Mouse (Mus musculus): ENCODE measurements at regions not wholly inside any gene's neighbourhood (a gene's known extent, or its start where the extent isn't known, plus 50 kb on each side); places are given as distances from the start of the nearest gene placed in this dataset.

DNA sequence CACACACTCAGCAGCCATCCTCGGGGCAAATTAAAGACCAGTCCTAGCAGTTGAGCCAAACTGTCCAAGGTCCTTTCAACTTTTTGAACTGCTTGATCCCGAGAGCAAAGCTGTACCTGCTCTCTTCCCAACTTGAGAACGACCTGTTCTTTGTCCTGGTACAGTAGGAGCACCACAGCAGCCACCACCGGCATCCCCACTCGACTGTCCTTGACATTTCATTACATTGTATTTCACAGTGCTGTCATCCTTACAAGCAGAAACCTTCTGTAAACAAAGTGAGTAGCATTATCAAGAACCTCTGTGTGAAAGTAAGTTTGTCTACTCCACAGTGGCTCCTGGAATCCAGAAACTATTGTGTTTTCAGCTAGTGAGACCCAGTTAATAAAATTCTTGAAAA is 240.2 kb upstream of the Zfp462 start:
- Histone ChIP-seq H3K4me1 (ENCODE audit: control insufficient read depth, insufficient read depth, low read length) (no peaks in the 10 kb centered on the region), H3K4me3 (ENCODE audit: low read depth, low read length) (no peak overlapping the region), H3K36me3 (ENCODE audit: control insufficient read depth, insufficient read depth, low read length) (no peaks in the 10 kb centered on the region), H3K27me3 (replicated peaks; ENCODE audit: control insufficient read depth, insufficient read depth, low read length) (no peaks in the 10 kb centered on the region), H3K27ac (ENCODE audit: low read depth, low read length) (no peak overlapping the region), H3K9ac (ENCODE audit: low read length) (no peak overlapping the region), H3K4me2 (ENCODE audit: low read length) (no peak overlapping the region), H3K9me3 (replicated peaks; ENCODE audit: control insufficient read depth, low read length) (no peaks in the 10 kb centered on the region)
- DNase-seq (ENCODE audit: low spot score) (no peak), ATAC-seq (no peak)
- 78% methylated on average over 5 of the region's 5 CpGs for WGBS

DNA sequence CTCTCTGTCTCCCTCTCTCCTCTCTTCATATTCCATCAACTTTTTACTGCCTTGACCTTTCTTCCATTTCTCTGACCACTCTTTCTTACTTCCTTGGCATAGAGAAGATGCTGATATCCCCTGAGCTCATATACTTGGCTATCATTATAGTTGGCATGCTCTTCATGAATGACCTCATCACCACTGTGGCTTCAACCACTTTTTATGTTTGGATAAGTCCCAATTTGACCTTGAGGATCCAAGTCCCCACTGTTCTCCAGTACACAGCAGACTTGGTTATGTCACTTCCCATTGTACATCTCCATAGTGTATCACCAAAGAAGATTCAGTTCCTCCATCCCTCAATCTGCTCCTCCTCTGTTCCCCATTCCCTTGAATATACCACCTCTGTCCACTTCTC is 235.1 kb upstream of the Zfp462 start:
- Histone ChIP-seq H3K36me3 (ENCODE audit: control insufficient read depth, insufficient read depth, low read length) (no peaks in the 10 kb centered on the region), H3K9me3 (replicated peaks; ENCODE audit: control insufficient read depth, low read length) (no peaks in the 10 kb centered on the region), H3K4me2 (ENCODE audit: low read length) (no peak overlapping the region), H3K4me3 (ENCODE audit: low read depth, low read length) (no peak overlapping the region), H3K4me1 (ENCODE audit: control insufficient read depth, insufficient read depth, low read length) (no peaks in the 10 kb centered on the region), H3K27ac (ENCODE audit: low read depth, low read length) (no peak overlapping the region), H3K27me3 (replicated peaks; ENCODE audit: control insufficient read depth, insufficient read depth, low read length) (no peaks in the 10 kb centered on the region), H3K9ac (ENCODE audit: low read length) (no peak overlapping the region)
- no peak for DNase-seq (ENCODE audit: low spot score)
- no peak for ATAC-seq

DNA sequence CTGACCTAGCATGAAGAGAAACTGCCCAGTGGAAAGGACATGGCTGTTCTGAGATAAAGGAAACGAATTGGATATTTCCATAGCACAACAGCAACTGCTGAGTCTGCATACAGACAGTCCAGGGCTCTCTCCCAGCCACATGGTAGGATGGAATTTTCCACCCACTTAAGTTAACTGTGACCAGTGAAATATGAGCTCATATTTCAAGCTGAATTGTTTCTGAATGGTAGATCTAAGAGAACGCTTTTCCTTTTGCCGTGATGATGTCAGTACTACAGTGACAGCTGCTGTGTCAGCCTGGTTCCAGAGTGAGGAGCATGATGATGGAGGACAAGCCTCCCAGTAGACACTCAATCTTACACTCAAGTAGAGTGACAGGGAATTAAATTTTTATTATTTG is 231.9 kb upstream of the Zfp462 start:
- Histone ChIP-seq H3K9me3 (replicated peaks; ENCODE audit: control insufficient read depth, low read length) (no peaks in the 10 kb centered on the region), H3K4me1 (ENCODE audit: control insufficient read depth, insufficient read depth, low read length) (no peaks in the 10 kb centered on the region), H3K9ac (ENCODE audit: low read length) (no peak overlapping the region), H3K4me3 (ENCODE audit: low read depth, low read length) (no peak overlapping the region), H3K4me2 (ENCODE audit: low read length) (no peak overlapping the region), H3K27ac (ENCODE audit: low read depth, low read length) (no peak overlapping the region), H3K27me3 (replicated peaks; ENCODE audit: control insufficient read depth, insufficient read depth, low read length) (no peaks in the 10 kb centered on the region), H3K36me3 (ENCODE audit: control insufficient read depth, insufficient read depth, low read length) (no peaks in the 10 kb centered on the region)
- DNase-seq (ENCODE audit: low spot score) (no peak), ATAC-seq (no peak)
- 94% methylated on average over 3 of the region's 3 CpGs for WGBS

DNA sequence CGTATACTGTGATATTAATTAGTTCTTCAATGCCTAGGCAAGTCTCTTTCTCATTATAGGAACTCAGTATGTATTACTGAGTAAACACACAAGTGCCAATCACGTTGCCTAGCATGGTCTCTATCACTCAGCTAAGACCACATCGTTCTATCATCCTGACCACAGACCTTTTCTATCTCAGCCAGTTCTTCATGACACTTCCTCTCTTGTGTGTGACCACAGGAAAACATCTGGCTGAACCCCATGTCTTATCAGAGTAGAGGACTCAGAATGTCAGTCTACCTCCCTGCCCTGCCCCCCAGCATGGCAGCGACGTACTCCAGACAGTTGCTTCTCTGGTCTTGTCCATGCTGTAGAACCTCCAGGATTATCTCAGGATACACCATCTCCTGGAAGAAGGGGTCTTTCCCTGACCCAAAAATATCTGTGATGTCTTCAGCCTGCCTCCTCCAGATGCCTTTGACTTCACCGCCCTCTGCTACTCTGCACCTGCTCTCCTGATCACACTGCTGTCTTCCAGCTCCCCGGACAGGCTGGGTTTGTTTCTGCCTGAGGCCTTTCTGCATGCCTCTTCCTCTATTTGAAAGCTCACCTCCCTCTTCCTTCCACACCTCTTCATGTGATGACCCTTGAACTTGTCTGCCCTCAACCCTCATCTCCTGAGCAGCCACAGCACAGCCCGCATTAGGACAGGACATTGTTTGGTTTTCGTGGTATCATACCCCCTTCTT is 230.1 kb upstream of the Zfp462 start:
- Histone ChIP-seq H3K9me3 (replicated peaks; ENCODE audit: control insufficient read depth, low read length) (no peaks in the 10 kb centered on the region), H3K4me1 (ENCODE audit: control insufficient read depth, insufficient read depth, low read length) (no peaks in the 10 kb centered on the region), H3K27ac (ENCODE audit: low read depth, low read length) (no peak overlapping the region), H3K27me3 (replicated peaks; ENCODE audit: control insufficient read depth, insufficient read depth, low read length) (no peaks in the 10 kb centered on the region), H3K4me3 (ENCODE audit: low read depth, low read length) (no peak overlapping the region), H3K4me2 (ENCODE audit: low read length) (no peak overlapping the region), H3K36me3 (ENCODE audit: control insufficient read depth, insufficient read depth, low read length) (no peaks in the 10 kb centered on the region), H3K9ac (ENCODE audit: low read length) (no peak overlapping the region)
- DNase-seq (ENCODE audit: low spot score) (no peak), ATAC-seq (no peak)
- 91% methylated on average over 9 of the region's 9 CpGs for WGBS

DNA sequence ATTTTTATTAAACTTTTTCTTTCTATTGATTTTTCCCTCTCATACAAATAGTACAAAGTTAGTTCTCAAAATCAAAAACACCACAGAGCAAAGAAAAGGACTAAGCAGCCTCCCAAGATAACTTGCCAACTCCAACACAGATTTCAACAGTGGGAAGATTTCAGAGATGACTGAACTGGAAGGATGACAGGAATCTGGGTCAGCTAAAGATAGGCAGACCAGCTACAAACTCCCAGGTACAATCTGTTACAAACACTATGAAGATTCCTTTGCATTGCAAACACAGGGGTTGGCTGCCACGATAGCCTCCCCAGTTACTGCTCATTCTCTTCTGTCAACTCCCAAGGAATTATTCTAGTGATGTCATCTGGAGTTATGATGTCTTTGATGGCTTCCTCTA is 226.8 kb upstream of the Zfp462 start:
- Histone ChIP-seq H3K4me1 (ENCODE audit: control insufficient read depth, insufficient read depth, low read length) (no peaks in the 10 kb centered on the region), H3K9ac (ENCODE audit: low read length) (no peak overlapping the region), H3K9me3 (replicated peaks; ENCODE audit: control insufficient read depth, low read length) (no peaks in the 10 kb centered on the region), H3K4me3 (ENCODE audit: low read depth, low read length) (no peak overlapping the region), H3K27me3 (replicated peaks; ENCODE audit: control insufficient read depth, insufficient read depth, low read length) (no peaks in the 10 kb centered on the region), H3K27ac (ENCODE audit: low read depth, low read length) (no peak overlapping the region), H3K36me3 (ENCODE audit: control insufficient read depth, insufficient read depth, low read length) (no peaks in the 10 kb centered on the region), H3K4me2 (ENCODE audit: low read length) (no peak overlapping the region)
- ATAC-seq (no peak), DNase-seq (ENCODE audit: low spot score) (no peak)
- WGBS: 85% methylated on average over 1 of the region's 1 CpGs

DNA sequence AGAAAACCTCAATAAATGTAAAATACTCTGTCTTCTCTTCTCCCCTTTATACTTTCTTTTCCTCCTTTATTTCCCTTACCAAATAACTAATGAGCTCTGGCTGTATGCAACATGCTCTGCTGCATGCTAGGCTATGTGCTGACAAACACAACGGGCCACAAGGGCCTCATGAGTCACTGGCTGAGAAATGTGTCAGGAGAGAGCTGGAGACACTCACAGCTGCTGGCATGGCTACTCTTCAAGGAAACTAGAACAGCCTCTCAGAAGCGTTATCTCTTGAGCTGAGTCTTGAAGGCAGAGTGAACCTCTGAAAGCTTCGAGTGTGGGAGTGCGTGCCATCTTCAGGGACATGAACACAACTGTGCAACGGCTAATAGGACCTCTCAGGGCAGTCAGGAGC is 205.8 kb upstream of the Zfp462 start:
- Histone ChIP-seq H3K36me3 (ENCODE audit: control insufficient read depth, insufficient read depth, low read length) (no peaks in the 10 kb centered on the region), H3K9ac (ENCODE audit: low read length) (no peak overlapping the region), H3K27me3 (replicated peaks; ENCODE audit: control insufficient read depth, insufficient read depth, low read length) (no peaks in the 10 kb centered on the region), H3K4me2 (ENCODE audit: low read length) (no peak overlapping the region), H3K4me3 (ENCODE audit: low read depth, low read length) (no peak overlapping the region), H3K9me3 (replicated peaks; ENCODE audit: control insufficient read depth, low read length) (no peaks in the 10 kb centered on the region), H3K4me1 (ENCODE audit: control insufficient read depth, insufficient read depth, low read length) (no peaks in the 10 kb centered on the region), H3K27ac (ENCODE audit: low read depth, low read length) (no peak overlapping the region)
- DNase-seq (ENCODE audit: low spot score): no peak
- ATAC-seq: no peak
- WGBS: 85% methylated on average over 5 of the region's 5 CpGs

DNA sequence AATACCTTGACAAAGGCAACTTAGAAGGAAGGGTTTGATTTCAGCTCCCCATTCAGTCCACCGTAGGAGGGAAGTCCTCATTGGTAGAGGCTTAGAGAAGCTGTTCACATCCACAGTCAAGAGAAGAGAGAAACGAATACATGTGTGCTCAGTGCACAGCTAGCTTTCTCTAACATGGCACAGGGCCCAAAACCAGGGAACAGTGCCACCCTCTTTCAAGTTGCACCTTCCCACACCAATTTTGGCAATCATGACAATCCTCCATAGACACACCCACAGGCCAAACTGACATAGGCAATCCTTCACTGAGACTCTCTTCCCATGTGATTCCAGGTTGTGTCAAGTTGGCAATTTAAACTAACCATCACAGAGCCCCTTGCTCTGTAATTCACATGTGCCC is 193.4 kb upstream of the Zfp462 start:
- 83% methylated on average over 2 of the region's 2 CpGs for WGBS
- no peak for DNase-seq (ENCODE audit: low spot score)
- H3K9ac ChIP-seq (ENCODE audit: low read length): no peak overlapping the region

DNA sequence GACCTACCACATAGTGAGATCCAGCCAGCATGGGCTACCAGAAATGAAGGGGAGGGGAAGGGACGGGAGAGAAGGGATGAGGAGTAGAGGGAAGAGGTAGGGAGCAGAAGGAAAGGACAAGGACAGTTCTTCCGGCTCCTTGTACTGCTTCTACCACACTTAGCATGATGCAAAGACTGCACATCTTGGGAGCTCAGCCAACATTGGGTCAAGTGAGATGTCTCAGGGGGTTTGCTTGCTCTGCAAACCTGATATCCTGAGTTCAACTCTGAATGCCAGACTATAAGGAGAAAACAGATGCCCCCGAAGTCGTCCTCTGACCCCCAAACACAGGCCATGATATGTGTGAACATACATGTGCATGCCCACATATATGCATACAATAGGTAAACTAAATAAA is 188.4 kb upstream of the Zfp462 start:
- H3K27me3 ChIP-seq (replicated peaks; ENCODE audit: control insufficient read depth, insufficient read depth, low read length): no peaks in the 10 kb centered on the region
- no peak overlapping the region for H3K9ac ChIP-seq (ENCODE audit: low read length)
- peaks cover 10% of the 10 kb centered on the region; the same call in 1 of the 2 replicates for H3K4me1 ChIP-seq (ENCODE audit: control insufficient read depth, insufficient read depth, low read length)
- H3K27ac ChIP-seq (ENCODE audit: low read depth, low read length): no peak overlapping the region
- no peak for ATAC-seq
- H3K4me3 ChIP-seq (ENCODE audit: low read depth, low read length): no peak overlapping the region
- H3K36me3 ChIP-seq (ENCODE audit: control insufficient read depth, insufficient read depth, low read length): no peaks in the 10 kb centered on the region
- no peak overlapping the region for H3K4me2 ChIP-seq (ENCODE audit: low read length)
- no peak for DNase-seq (ENCODE audit: low spot score)
- H3K9me3 ChIP-seq (replicated peaks; ENCODE audit: control insufficient read depth, low read length): no peaks in the 10 kb centered on the region
- WGBS: 90% methylated on average over 4 of the region's 4 CpGs

More for the DNA sequence above, 193.4 kb upstream of the Zfp462 start:
- Histone ChIP-seq H3K27me3 (replicated peaks; ENCODE audit: control insufficient read depth, insufficient read depth, low read length) (no peaks in the 10 kb centered on the region), H3K27ac (ENCODE audit: low read depth, low read length) (no peak overlapping the region), H3K4me1 (ENCODE audit: control insufficient read depth, insufficient read depth, low read length) (no peaks in the 10 kb centered on the region), H3K36me3 (ENCODE audit: control insufficient read depth, insufficient read depth, low read length) (no peaks in the 10 kb centered on the region), H3K4me3 (ENCODE audit: low read depth, low read length) (no peak overlapping the region), H3K9me3 (replicated peaks; ENCODE audit: control insufficient read depth, low read length) (no peaks in the 10 kb centered on the region), H3K4me2 (ENCODE audit: low read length) (no peak overlapping the region)
- no peak for ATAC-seq

DNA sequence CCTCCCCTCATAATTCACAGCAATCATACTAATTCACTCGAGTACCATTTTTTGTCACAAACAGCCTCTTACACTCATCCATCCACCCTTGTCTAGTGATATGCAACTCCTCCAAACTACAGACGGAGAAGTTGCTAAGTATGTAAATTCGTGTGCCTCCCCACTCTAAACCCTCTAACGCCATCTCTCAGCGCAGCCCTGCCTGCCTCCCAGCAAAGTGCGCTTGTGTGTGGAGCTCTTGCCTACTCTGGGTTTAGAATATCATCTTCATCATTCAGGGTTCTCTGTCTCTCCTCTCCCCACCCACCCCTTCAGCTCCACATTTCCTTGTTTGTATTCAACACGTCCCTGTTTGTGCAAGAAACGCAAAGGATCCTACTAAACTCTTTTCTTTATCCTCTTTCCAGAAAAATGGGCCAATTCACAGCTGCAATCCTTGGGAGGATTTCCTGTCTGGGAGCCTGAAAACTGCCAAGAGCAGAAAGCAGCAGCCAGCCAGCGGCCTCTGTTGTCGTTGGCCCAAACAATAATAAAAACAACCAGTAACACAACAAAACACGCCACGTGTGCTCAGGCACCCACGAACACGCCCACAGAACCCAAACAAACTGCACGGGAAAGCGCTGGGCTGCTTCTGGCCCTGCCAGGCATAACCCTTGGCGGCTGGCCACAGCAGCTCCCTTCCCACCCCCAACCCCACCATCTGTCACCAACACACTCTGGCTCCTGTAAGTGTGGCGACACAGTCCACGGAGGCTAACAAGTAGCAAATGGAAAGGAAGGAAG is 186.9 kb upstream of the Zfp462 start:
- Histone ChIP-seq H3K9ac (ENCODE audit: low read length) (0 out of 2 replicates have a peak overlapping the region, but pooled peaks have one; percentile 5), H3K9me3 (replicated peaks; ENCODE audit: control insufficient read depth, low read length) (no peaks in the 10 kb centered on the region), H3K36me3 (ENCODE audit: control insufficient read depth, insufficient read depth, low read length) (no peaks in the 10 kb centered on the region), H3K27me3 (replicated peaks; ENCODE audit: control insufficient read depth, insufficient read depth, low read length) (no peaks in the 10 kb centered on the region), H3K4me2 (ENCODE audit: low read length) (peak overlapping the region; percentile 35), H3K4me3 (ENCODE audit: low read depth, low read length) (no peak overlapping the region), H3K4me1 (ENCODE audit: control insufficient read depth, insufficient read depth, low read length) (peaks cover 10% of the 10 kb centered on the region; the same call in 1 of the 2 replicates), H3K27ac (ENCODE audit: low read depth, low read length) (peak overlapping the region; percentile 70)
- 30% methylated on average over 19 of the region's 19 CpGs for WGBS
- peak; percentile 96 for ATAC-seq
- peak; percentile 87 for DNase-seq (ENCODE audit: low spot score)
